Mouse (Mus musculus): ENCODE measurements around the gene Pfdn4. TPM values are rescaled to one million over a fixed set of nuclear protein-coding genes. Genes with fewer than 3 reads are reported as not detected.

The Pfdn4 gene
- total and polyA plus RNA-seq, 2 experiments from 2014 or later: 94.1 to 157 TPM

DNA sequence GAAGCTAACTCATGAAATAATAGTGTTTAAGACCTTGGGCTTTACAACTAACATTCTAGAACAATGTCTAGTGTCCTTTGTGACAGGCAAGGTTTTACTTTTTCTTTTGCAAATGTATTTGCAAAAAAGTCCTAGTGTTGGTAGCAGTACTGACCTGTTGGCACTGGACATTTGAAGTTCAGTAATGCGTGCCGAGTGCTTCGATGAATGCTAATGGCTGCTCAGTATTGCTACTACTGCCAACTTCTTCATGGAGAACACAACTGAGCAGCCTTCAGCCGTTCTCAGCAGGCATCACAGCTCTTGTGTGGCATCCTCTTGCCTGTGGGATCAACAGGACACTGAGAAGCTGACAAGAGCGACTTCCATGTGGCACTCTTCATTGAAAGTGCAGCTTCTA lies 22.1 kb upstream of the Pfdn4 start:
- DNase-seq (ENCODE audit: low spot score) (no peak), ATAC-seq (ENCODE audit: low FRiP score) (no peak)
- Histone ChIP-seq H3K4me3 (ENCODE audit: low read depth, low read length) (no peak overlapping the region), H3K27me3 (ENCODE audit: insufficient read depth, low read length) (no peaks in the 10 kb centered on the region), H3K4me2 (ENCODE audit: low read depth, low read length, poor library complexity, severe bottlenecking) (no peak overlapping the region), H3K4me1 (ENCODE audit: insufficient read depth, low read length) (no peaks in the 10 kb centered on the region; the same call in 1 of the 2 replicates), H3K36me3 (ENCODE audit: insufficient read depth, low read length) (no peaks in the 10 kb centered on the region), H3K9me3 (ENCODE audit: low read length) (no peaks in the 10 kb centered on the region), H3K27ac (ENCODE audit: low read depth, low read length) (no peak overlapping the region), H3K9ac (replicated peaks; ENCODE audit: low read length, poor library complexity, severe bottlenecking) (no peak overlapping the region)
- no peak for TF ChIP-seq CTCF (IDR thresholded peaks at IDR 0.05)
- WGBS: 91% methylated on average over 5 of the region's 5 CpGs

DNA sequence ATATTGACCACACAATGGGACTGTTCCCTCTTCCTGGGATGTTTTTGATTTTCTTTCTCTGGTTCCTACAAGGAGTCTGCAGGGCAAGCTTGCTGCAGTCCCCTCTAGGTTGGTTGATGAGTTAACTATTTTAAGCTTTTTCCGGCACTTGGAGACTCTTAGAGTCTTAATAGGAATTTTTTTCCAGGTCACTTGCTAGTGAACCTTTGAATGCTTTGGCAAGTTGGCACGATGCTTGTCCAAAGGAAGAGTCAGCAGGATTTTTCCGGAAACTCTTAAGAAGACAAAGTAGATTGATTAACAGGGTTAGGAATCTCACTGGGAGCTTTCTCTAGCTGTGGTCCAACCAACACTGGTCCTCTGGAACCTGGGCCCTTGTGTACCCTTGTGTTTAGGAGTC lies 21.1 kb upstream of the Pfdn4 start:
- 75% methylated on average over 3 of the region's 3 CpGs for WGBS
- H3K4me2 ChIP-seq (ENCODE audit: low read depth, low read length, poor library complexity, severe bottlenecking): no peak overlapping the region
- H3K27ac ChIP-seq (ENCODE audit: low read depth, low read length): no peak overlapping the region
- H3K27me3 ChIP-seq (ENCODE audit: insufficient read depth, low read length): no peaks in the 10 kb centered on the region
- DNase-seq (ENCODE audit: low spot score) (no peak), ATAC-seq (ENCODE audit: low FRiP score) (no peak)
- no peaks in the 10 kb centered on the region for H3K9me3 ChIP-seq (ENCODE audit: low read length)
- no peaks in the 10 kb centered on the region for H3K4me1 ChIP-seq (ENCODE audit: insufficient read depth, low read length)
- no peak overlapping the region for H3K9ac ChIP-seq (replicated peaks; ENCODE audit: low read length, poor library complexity, severe bottlenecking)
- TF ChIP-seq CTCF (IDR thresholded peaks at IDR 0.05): no peak
- no peak overlapping the region for H3K4me3 ChIP-seq (ENCODE audit: low read depth, low read length)
- no peaks in the 10 kb centered on the region for H3K36me3 ChIP-seq (ENCODE audit: insufficient read depth, low read length)

DNA sequence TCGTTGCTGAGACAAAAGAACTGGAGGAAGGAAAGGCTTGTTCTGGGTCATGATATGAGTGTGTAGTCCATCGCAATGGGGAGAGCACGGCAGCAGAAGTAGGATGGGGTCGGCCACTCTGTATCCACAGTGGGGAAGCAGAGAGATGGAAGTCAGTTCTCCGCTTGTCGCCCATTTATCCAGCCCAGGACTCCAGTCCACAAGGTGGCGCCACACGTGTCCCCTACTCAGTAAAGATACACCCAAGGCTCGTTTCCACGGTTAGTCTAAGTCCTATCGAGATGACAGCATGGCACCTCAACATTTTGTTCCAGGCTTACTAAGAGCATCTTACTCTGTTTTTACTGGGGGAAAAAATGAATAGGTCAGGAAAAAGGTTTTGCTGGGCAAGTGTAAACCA lies 20.0 kb upstream of the Pfdn4 start:
- H3K36me3 ChIP-seq (ENCODE audit: insufficient read depth, low read length): no peaks in the 10 kb centered on the region
- TF ChIP-seq CTCF (IDR thresholded peaks at IDR 0.05): peak; percentile 24; the same call in 1 of the 2 replicates
- no peak for DNase-seq (ENCODE audit: low spot score)
- H3K9ac ChIP-seq (replicated peaks; ENCODE audit: low read length, poor library complexity, severe bottlenecking): no peak overlapping the region
- H3K4me1 ChIP-seq (ENCODE audit: insufficient read depth, low read length): no peaks in the 10 kb centered on the region
- 88% methylated on average over 11 of the region's 11 CpGs for WGBS
- no peak overlapping the region for H3K4me2 ChIP-seq (ENCODE audit: low read depth, low read length, poor library complexity, severe bottlenecking)
- no peaks in the 10 kb centered on the region for H3K27me3 ChIP-seq (ENCODE audit: insufficient read depth, low read length)
- no peak overlapping the region for H3K27ac ChIP-seq (ENCODE audit: low read depth, low read length)
- ATAC-seq (ENCODE audit: low FRiP score): no peak
- H3K9me3 ChIP-seq (ENCODE audit: low read length): no peaks in the 10 kb centered on the region
- no peak overlapping the region for H3K4me3 ChIP-seq (ENCODE audit: low read depth, low read length)

DNA sequence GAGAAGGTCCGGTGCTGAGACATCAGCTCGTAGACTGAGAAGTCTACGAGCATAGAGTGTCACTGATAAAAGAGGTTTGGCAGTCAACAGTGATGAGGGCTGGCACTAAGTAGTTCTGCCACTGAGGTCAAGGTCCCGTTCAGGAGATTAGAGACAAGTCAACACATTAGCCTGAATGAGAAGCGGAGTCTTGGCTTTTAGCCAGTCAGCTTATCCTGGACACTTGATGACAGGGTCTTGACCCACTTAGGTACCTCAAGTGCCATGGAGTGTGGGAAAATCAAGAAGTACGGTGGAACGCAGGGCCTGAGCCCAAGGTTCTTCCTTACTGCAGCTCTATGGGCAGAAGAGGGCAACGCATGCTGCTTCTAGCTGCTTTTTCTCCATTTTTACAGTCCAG lies 19.6 kb upstream of the Pfdn4 start:
- whole genome bisulfite sequencing: 85% methylated on average over 8 of the region's 8 CpGs
- no peaks in the 10 kb centered on the region for H3K9me3 ChIP-seq (ENCODE audit: low read length)
- no peaks in the 10 kb centered on the region for H3K27me3 ChIP-seq (ENCODE audit: insufficient read depth, low read length)
- ATAC-seq (ENCODE audit: low FRiP score) (no peak), DNase-seq (ENCODE audit: low spot score) (no peak)
- H3K4me1 ChIP-seq (ENCODE audit: insufficient read depth, low read length): no peaks in the 10 kb centered on the region
- H3K27ac ChIP-seq (ENCODE audit: low read depth, low read length): no peak overlapping the region
- H3K36me3 ChIP-seq (ENCODE audit: insufficient read depth, low read length): no peaks in the 10 kb centered on the region
- no peak overlapping the region for H3K9ac ChIP-seq (replicated peaks; ENCODE audit: low read length, poor library complexity, severe bottlenecking)
- H3K4me2 ChIP-seq (ENCODE audit: low read depth, low read length, poor library complexity, severe bottlenecking): no peak overlapping the region
- no peak for TF ChIP-seq CTCF (IDR thresholded peaks at IDR 0.05)
- H3K4me3 ChIP-seq (ENCODE audit: low read depth, low read length): no peak overlapping the region

GRCm38 (mm10) chr2:170482019-170482540 lies 14.1 kb upstream of the Pfdn4 start:
- no peaks in the 10 kb centered on the region for H3K4me1 ChIP-seq (ENCODE audit: insufficient read depth, low read length)
- no peak overlapping the region for H3K9ac ChIP-seq (replicated peaks; ENCODE audit: low read length, poor library complexity, severe bottlenecking)
- DNase-seq (ENCODE audit: low spot score) (no peak), ATAC-seq (ENCODE audit: low FRiP score) (no peak)
- no peak overlapping the region for H3K27ac ChIP-seq (ENCODE audit: low read depth, low read length)
- peak; percentile 27; the same call in 1 of the 2 replicates for TF ChIP-seq CTCF (IDR thresholded peaks at IDR 0.05)
- H3K4me3 ChIP-seq (ENCODE audit: low read depth, low read length): no peak overlapping the region
- no peaks in the 10 kb centered on the region for H3K9me3 ChIP-seq (ENCODE audit: low read length)
- no peaks in the 10 kb centered on the region for H3K36me3 ChIP-seq (ENCODE audit: insufficient read depth, low read length)
- no peaks in the 10 kb centered on the region for H3K27me3 ChIP-seq (ENCODE audit: insufficient read depth, low read length)
- H3K4me2 ChIP-seq (ENCODE audit: low read depth, low read length, poor library complexity, severe bottlenecking): no peak overlapping the region
- WGBS: 70% methylated on average over 10 of the region's 10 CpGs

- ATAC-seq (ENCODE audit: low FRiP score) (no peak), DNase-seq (ENCODE audit: low spot score) (no peak)
- WGBS: 82% methylated on average over 11 of the region's 11 CpGs
- H3K36me3 ChIP-seq (ENCODE audit: insufficient read depth, low read length): no peaks in the 10 kb centered on the region
- H3K9me3 ChIP-seq (ENCODE audit: low read length): no peaks in the 10 kb centered on the region
- no peaks in the 10 kb centered on the region for H3K27me3 ChIP-seq (ENCODE audit: insufficient read depth, low read length)
- H3K9ac ChIP-seq (replicated peaks; ENCODE audit: low read length, poor library complexity, severe bottlenecking): no peak overlapping the region
- no peak overlapping the region for H3K4me2 ChIP-seq (ENCODE audit: low read depth, low read length, poor library complexity, severe bottlenecking)
- no peak overlapping the region for H3K27ac ChIP-seq (ENCODE audit: low read depth, low read length)
- no peak overlapping the region for H3K4me3 ChIP-seq (ENCODE audit: low read depth, low read length)
- H3K4me1 ChIP-seq (ENCODE audit: insufficient read depth, low read length): no peaks in the 10 kb centered on the region
- TF ChIP-seq CTCF (IDR thresholded peaks at IDR 0.05): no peak
Measured at GRCm38 (mm10) chr2:170483914-170484313, 12.3 kb upstream of the Pfdn4 start.
